Mouse (Mus musculus) hindbrain, postnatal 0 days (tissue): ENCODE data around the gene Arl5c. TPM values are rescaled to one million over a fixed set of nuclear protein-coding genes. Genes with fewer than 3 reads are reported as not detected.
A peak's percentile ranks its signal among the peaks of the same experiment; 100 is the strongest.

Experiments used
- ATAC-seq: fragments of 200-750 bp; cut with Nextera tagmentation; 2 replicates; pipeline ENCODE4 v1.8.0; 2017; ENCODE audit warnings: mild to moderate bottlenecking, moderate TSS enrichment, moderate library complexity
- DNase-seq: peaks from one replicate; pipeline ENCODE4 v3.0.0-alpha.2; 2015; ENCODE audit warnings: low spot score
- H3K27ac ChIP-seq: fragments of 300-500 bp; sonication (generic); 2 replicates; pipeline ENCODE4 v1.5.1; 2014; ENCODE audit warnings: mild to moderate bottlenecking
- H3K27me3 ChIP-seq: fragments of 300-500 bp; sonication (generic); 2 replicates; pipeline ENCODE4 v1.6.1; 2014; ENCODE audit warnings: low read length, mixed read lengths; ENCODE audit not compliant: insufficient read depth
- H3K36me3 ChIP-seq: fragments of 300-500 bp; sonication (generic); 2 replicates; pipeline ENCODE4 v1.6.1; 2014; ENCODE audit warnings: low read length, mixed read lengths; ENCODE audit not compliant: insufficient read depth
- H3K4me1 ChIP-seq: fragments of 300-500 bp; sonication (generic); 2 replicates; pipeline ENCODE4 v1.6.1; 2014; ENCODE audit warnings: antibody characterized with exemption, low read length, mixed read lengths; ENCODE audit not compliant: insufficient read depth
- H3K4me2 ChIP-seq: fragments of 300-500 bp; sonication (generic); 2 replicates; pipeline ENCODE4 v1.6.1; 2014; ENCODE audit warnings: low read depth, mild to moderate bottlenecking, low read length, moderate library complexity, mixed read lengths
- H3K4me3 ChIP-seq: fragments of 300-500 bp; sonication (generic); 2 replicates; pipeline ENCODE4 v1.5.1; 2014; ENCODE audit warnings: low read length
- H3K9ac ChIP-seq: fragments of 300-500 bp; sonication (generic); replicated peaks from 2 replicates; pipeline ENCODE4 v1.6.1; 2014; ENCODE audit warnings: mild to moderate bottlenecking, low read length, moderate library complexity, mixed read lengths
- H3K9me3 ChIP-seq: fragments of 300-500 bp; sonication (generic); 2 replicates; pipeline ENCODE4 v1.6.1; 2016; ENCODE audit warnings: low read length, mixed read lengths
- CTCF ChIP-seq: IDR thresholded peaks from 2 replicates; pipeline ENCODE4 v1.5.1; 2016; ENCODE audit warnings: antibody characterized with exemption, control low read depth, low read depth
- whole genome bisulfite sequencing: fragments of 180-500 bp; shearing (Covaris S2); extraction: QIAGEN DNeasy Blood & Tissue Kit; methylation state at CpG from one replicate; pipeline ENCODE4 v1.1.7; 2014; 5-methylcytosine and 5-hydroxymethylcytosine counted together
- polyA plus RNA-seq: library from polyadenylated mRNA; unstranded; fragments of >200 nt; fragmentation: Nextera tagmentation; extraction: Ambion mirVana; gene quantifications from 2 replicates; pipeline ENCODE4 v1.2.1, GENCODE M21; 2015
- total RNA-seq: library from RNA; depleted of rRNA; stranded (reverse); fragments of >200 nt; gene quantifications from 2 replicates; pipeline ENCODE4 v1.2.3, GENCODE M21; 2014

The Arl5c gene
- total and polyA plus RNA-seq, 2 experiments from 2014 or later = 2.6 to 4.8 TPM

DNA sequence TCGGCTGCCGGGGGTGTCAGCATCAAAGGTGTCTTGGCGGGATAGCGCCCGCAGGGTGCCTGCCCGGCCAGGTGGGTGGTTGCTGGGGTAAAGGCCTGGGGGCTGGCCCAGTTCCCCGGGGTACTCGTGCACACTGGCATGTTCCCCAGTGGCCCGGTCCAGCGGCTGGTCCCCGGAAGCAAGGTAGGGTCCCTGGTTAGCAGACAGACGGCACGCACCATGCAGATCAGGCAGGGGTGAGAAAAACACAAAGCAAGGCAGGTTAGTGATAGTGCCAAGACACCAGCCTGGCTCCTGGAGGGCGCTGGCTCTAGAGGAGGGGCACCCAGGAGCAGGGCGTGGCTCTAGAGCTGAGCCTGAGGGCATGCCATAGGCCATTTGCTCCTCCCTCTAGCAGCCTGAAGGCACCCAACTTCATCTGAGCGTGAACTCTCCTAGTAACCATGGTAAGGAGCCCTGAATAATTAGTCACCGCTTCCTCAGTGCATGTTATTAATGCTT is 7.2 kb upstream of the Arl5c start:
- Histone ChIP-seq H3K27ac (no peak overlapping the region), H3K36me3 (peaks cover 13% of the 10 kb centered on the region; the same call in 1 of the 2 replicates), H3K27me3 (no peaks in the 10 kb centered on the region), H3K4me2 (no peak overlapping the region), H3K9ac (no peak overlapping the region), H3K9me3 (no peaks in the 10 kb centered on the region), H3K4me1 (no peaks in the 10 kb centered on the region), H3K4me3 (no peak overlapping the region)
- TF ChIP-seq CTCF = no peak
- DNase-seq = no peak
- peak; percentile 28 for ATAC-seq
- 48% methylated on average over 17 of the region's 17 CpGs for WGBS

DNA sequence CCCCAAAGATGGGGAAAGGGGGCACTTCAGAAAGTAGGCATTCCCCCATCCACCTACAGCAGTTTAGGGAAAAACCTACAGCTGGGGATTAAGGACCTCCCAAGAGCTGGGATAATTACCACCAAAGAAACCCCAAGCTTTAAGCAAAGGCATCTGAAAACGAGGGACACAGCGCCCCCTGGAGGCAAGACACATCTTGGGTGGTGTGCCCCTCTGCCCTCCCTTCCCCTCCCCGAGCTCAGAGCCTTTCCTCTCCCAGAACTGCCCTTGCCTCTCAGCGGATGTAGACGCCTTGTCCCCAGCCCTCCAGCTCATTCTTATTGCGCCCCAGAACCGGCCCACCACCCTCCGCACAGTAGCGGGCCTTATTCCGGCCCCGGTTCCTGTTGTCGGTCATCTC is 6.6 kb upstream of the Arl5c start:
- peaks cover 13% of the 10 kb centered on the region; the same call in 1 of the 2 replicates for H3K36me3 ChIP-seq
- H3K27ac ChIP-seq = no peak overlapping the region
- H3K4me1 ChIP-seq = no peaks in the 10 kb centered on the region
- ATAC-seq (0 out of 2 replicates have a peak, but pooled peaks have one; percentile 24), DNase-seq (peak; percentile 87)
- H3K27me3 ChIP-seq = no peaks in the 10 kb centered on the region
- whole genome bisulfite sequencing = 17% methylated on average over 12 of the region's 12 CpGs
- peak; percentile 86 for TF ChIP-seq CTCF
- 0 out of 2 replicates have a peak overlapping the region, but pooled peaks have one; percentile 10 for H3K4me2 ChIP-seq
- H3K9ac ChIP-seq = no peak overlapping the region
- H3K9me3 ChIP-seq = no peaks in the 10 kb centered on the region
- no peak overlapping the region for H3K4me3 ChIP-seq

DNA sequence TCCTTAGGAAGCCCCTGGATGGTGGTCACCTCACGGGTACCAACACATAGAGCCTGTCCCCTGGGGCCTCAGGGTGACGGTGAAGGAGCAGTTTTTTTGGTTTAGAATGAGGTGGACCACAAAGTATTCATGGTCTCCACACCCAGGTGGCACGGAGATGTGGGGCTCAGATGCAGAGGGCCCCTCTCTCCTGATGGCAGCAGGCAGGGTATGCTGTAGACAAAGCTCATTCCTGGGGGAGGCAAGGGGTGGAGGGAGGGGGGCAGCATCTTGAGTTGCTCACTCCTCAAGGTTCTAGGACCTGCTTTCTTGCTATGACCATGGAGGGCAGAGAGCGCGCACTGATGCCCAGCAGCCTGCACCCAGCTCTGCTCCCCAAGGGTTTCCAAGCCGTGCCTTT is 6.0 kb upstream of the Arl5c start:
- no peak overlapping the region for H3K27ac ChIP-seq

DNA sequence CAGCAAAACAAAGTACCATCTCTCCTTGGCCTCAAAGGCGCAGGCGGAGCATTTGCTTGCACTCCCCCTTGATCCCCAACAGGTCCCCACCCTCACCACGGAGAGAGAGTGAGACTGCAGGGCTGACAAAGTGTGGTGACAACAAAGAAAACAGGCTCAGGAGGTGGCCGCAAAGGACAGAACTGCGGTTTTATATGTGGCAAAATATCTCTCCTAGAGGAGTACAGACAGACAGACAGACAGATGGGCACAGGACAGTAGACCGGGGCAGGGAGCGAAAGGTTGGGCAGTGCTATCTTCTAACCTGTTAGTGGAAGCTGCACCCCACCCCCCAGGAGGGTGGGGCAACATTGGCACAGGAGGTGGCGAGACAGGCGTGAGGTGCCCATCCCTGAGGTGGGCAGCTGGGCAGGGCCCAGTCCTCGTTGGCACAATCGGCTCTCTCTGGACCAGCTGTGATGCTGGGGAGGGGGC is 5.4 kb upstream of the Arl5c start:
- ATAC-seq = 0 out of 2 replicates have a peak, but pooled peaks have one; percentile 18
- no peak for DNase-seq
- Histone ChIP-seq H3K4me2 (no peak overlapping the region), H3K9ac (no peak overlapping the region), H3K27ac (no peak overlapping the region), H3K9me3 (no peaks in the 10 kb centered on the region), H3K4me3 (no peak overlapping the region), H3K27me3 (no peaks in the 10 kb centered on the region), H3K4me1 (no peaks in the 10 kb centered on the region), H3K36me3 (peaks cover 8% of the 10 kb centered on the region; the same call in 1 of the 2 replicates)
- WGBS = 36% methylated on average over 11 of the region's 11 CpGs
- no peak for TF ChIP-seq CTCF

More for the DNA sequence above, 6.0 kb upstream of the Arl5c start:
- Histone ChIP-seq H3K27me3 (no peaks in the 10 kb centered on the region), H3K4me2 (no peak overlapping the region), H3K4me3 (no peak overlapping the region), H3K36me3 (peaks cover 8% of the 10 kb centered on the region; the same call in 1 of the 2 replicates), H3K9ac (no peak overlapping the region), H3K4me1 (no peaks in the 10 kb centered on the region), H3K9me3 (no peaks in the 10 kb centered on the region)
- no peak for TF ChIP-seq CTCF
- no peak for ATAC-seq
- no peak for DNase-seq
- 61% methylated on average over 6 of the region's 6 CpGs for WGBS

DNA sequence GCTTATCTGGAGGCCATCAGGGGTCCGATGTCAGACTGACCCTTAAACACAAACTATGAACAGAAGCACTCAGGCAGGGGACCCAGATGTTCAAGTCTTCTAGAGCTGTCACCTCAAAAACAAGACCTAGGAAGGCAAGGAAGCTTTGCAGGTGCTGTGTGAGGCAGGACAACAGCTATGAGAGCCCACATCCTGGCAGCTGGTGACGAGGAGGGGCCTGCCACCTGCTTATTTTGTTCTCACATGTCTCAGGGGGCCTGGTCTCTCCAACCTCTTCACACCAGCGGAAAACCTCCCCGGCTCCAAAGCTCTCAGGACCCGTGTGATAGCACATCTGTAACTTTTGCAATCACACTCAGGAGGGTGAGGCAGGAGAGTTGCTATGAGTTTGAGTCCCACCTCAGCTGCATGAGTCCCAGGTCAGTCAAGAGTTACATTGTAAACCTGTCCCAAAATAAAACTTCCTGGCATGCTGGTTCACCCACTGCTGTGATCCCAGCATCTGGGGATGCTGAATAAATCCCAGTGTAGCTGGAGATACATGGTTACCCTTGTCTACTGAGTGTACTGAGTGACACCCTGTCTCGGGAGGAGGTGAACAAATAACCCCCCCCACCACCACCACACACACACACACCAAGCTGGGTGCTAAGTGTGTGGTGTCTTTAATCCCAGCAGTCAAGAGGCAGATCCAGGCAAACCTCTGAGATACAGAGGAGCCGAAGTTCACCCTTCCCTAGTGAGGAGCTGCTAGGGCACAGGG is 4.6 kb upstream of the Arl5c start:
- no peak for TF ChIP-seq CTCF
- H3K36me3 ChIP-seq = peaks cover 8% of the 10 kb centered on the region; the same call in 1 of the 2 replicates
- H3K27me3 ChIP-seq = no peaks in the 10 kb centered on the region
- H3K4me1 ChIP-seq = no peaks in the 10 kb centered on the region
- H3K4me2 ChIP-seq = no peak overlapping the region
- H3K9me3 ChIP-seq = no peaks in the 10 kb centered on the region
- H3K27ac ChIP-seq = no peak overlapping the region
- H3K4me3 ChIP-seq = no peak overlapping the region
- DNase-seq = no peak
- H3K9ac ChIP-seq = no peak overlapping the region
- WGBS = 45% methylated on average over 7 of the region's 7 CpGs
- ATAC-seq = no peak

DNA sequence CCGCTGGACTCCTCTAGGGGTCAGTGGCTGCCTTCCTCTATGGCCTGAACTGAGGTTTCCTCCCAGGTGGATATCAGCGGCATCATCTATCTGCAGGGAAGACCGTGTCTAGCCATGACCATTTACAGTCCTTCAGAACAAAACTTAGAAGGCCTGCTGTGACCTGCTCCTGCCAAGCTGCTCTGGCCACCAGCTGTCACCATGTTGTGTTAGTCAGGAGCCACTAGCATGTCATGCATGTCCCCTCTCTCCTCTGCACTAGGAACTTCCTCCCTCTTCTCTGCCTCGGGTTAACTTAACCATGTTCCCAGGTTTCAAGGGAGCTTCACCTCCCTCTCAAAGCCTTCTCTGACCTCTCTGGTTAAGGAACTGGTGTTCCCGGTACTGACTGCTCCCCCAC is 3.8 kb upstream of the Arl5c start:
- no peaks in the 10 kb centered on the region for H3K27me3 ChIP-seq
- no peak overlapping the region for H3K9ac ChIP-seq
- H3K36me3 ChIP-seq = no peaks in the 10 kb centered on the region; the same call in 1 of the 2 replicates
- no peak overlapping the region for H3K4me2 ChIP-seq
- no peak overlapping the region for H3K4me3 ChIP-seq
- TF ChIP-seq CTCF = no peak
- H3K9me3 ChIP-seq = no peaks in the 10 kb centered on the region
- no peak for DNase-seq
- H3K27ac ChIP-seq = no peak overlapping the region
- 53% methylated on average over 5 of the region's 5 CpGs for WGBS
- ATAC-seq = no peak
- H3K4me1 ChIP-seq = no peaks in the 10 kb centered on the region
